Mouse (Mus musculus): Measurements from ENCODE around the gene P3h1.

P3h1 gene

GRCm38 (mm10) chr4:119239181-119239682 lies 6.5 kb downstream of the P3h1 start:
- no peak for DNase-seq

- peak; percentile 49 for DNase-seq
These were observed 8.9 kb downstream of the P3h1 start for GRCm38 (mm10) chr4:119241664-119242063.

GRCm38 (mm10) chr4:119242571-119242970 lies 9.9 kb downstream of the P3h1 start:
- no peak for DNase-seq

GRCm38 (mm10) chr4:119244468-119245240 lies 11.9 kb downstream of the P3h1 start:
- no peak for DNase-seq

- peak; percentile 52 for DNase-seq
These were observed 12.8 kb downstream of the P3h1 start for GRCm38 (mm10) chr4:119245556-119245955.

DNA sequence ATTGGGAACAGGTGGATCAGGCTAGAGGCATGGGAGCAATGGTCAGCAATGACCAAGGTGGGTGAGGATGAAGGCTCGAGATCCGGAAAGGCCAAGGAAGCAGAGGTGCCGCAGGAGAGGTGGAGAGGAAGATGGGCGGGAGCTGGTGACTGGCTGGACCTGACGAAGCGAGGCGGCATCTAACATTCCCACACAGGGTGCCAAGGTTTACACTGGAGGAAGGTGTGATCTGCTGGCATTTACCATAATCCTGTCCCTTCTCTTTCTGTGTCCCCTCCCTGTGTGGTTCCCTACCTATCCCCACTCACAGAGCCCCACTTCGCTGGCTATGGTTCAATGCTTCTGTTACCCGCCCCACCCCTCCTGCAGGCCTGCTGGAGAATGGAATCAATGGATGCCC lies 13.2 kb downstream of the P3h1 start:
- DNase-seq: no peak

DNA sequence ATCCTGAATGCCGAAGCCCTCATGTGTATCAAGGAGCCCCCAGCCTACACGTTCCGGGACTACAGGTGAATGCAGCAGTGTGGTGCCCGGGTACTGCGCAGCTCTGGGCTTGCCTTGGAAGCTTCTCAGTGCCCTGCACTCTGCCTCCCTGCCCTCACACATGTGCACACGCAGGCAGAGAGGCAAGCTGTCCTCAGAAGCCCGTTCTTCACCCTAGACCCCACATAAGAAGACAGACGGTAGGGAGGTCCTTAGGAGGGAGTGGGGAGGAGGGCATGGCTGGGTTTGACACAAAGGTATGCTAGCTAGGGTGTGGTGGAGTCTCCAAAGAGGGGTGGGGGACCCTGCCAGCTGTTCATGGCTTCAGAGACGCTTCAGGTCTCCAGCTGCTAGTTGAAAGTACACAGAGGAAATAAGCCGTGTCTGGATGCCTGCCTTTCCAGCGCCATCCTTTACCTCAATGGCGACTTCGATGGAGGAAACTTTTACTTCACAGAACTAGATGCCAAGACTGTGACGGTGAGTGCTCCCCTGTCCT lies 14.0 kb downstream of the P3h1 start:
- no peak for DNase-seq

- DNase-seq: peak; percentile 85
These were observed 14.9 kb downstream of the P3h1 start for GRCm38 (mm10) chr4:119247462-119248235.

DNA sequence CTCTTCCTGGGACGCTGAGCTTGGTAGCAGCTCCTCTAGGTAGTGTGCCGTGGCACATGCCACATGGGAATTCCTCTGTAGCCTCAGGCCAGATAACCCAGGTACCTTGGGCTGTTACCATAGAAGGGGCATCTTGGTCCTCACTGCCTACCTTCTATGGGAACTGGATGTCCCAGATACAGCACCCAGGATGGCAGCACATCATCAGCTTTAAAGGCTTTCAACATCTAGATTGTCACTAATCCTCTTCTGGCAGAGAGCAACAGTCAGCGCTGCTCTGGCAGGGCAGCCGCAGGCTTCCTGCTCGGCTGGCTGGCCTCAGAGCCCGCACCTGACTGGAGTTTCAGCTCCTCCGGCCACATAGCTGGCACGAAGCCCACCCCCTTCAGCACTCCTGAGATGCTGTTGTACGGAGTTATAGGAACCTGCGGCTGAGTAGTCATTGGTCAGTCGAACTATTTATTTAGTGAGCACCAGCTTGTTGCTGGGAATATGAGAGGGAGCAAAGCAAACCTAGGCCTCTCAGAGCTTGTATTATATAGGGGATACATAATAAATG lies 15.8 kb downstream of the P3h1 start:
- DNase-seq: no peak

DNA sequence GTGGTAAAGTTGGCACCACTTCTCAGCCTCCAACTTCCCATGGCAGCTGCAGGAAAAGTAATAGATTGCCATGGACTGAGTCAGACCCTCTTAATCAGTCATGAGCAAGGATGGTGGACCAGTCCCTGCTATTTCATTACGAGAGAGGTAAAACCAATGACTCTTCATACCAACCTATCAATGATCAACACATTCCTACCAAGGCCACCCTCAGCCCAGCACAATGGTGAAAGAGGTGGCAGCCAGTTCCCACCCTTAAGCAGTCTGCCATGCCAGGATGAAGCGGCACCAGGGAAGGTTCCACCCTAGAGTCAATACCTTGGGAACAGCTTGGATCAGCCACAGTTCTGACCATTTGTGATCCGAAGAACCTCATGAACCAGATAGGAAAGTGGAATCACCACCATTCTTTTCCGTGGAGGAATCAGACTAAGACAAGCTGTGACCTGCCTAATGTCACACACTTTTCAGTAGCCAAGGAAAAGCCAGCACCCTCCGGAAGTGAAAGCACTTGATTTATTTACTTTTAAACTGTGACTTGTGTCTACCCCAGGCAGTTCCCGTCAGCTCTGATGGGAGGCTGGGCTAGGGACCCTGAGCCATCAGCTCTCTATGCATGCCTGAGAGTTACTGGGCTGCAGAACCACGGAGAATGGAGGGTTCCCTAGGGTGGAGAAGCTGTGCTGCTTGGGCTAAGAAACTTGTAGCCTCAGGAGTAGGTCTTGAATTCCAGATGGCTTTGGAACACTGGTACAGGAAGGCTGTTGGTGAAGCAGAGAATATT lies 19.5 kb downstream of the P3h1 start:
- DNase-seq: no peak

GRCm38 (mm10) chr4:119254012-119254618 lies 21.4 kb downstream of the P3h1 start:
- DNase-seq: peak; percentile 63

DNA sequence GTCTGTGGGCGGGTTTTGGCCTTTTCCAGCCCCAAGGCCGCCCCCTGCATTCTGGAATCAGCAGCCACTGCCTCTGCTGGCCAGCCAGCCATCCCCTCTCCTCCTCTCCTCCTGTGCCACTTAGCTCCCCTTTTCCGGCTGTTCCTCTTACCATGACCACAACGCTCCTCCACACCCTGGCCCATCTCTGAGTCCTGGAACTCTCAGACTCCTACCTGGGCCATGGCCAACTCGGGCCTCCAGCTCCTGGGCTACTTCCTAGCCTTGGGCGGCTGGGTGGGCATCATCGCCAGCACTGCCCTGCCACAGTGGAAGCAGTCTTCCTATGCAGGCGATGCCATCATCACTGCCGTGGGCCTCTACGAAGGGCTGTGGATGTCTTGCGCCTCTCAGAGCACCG lies 22.6 kb downstream of the P3h1 start, which contains the start of gene Cldn19:
Cldn19 (plus strand) TSS at position 64 of the 400 bp plus-strand sequence.
- DNase-seq: no peak

- DNase-seq: no peak
These were observed 24.4 kb downstream of the P3h1 start for GRCm38 (mm10) chr4:119257083-119257482.

- no peak for DNase-seq
These were observed 26.9 kb downstream of the P3h1 start for GRCm38 (mm10) chr4:119259344-119260254.

DNA sequence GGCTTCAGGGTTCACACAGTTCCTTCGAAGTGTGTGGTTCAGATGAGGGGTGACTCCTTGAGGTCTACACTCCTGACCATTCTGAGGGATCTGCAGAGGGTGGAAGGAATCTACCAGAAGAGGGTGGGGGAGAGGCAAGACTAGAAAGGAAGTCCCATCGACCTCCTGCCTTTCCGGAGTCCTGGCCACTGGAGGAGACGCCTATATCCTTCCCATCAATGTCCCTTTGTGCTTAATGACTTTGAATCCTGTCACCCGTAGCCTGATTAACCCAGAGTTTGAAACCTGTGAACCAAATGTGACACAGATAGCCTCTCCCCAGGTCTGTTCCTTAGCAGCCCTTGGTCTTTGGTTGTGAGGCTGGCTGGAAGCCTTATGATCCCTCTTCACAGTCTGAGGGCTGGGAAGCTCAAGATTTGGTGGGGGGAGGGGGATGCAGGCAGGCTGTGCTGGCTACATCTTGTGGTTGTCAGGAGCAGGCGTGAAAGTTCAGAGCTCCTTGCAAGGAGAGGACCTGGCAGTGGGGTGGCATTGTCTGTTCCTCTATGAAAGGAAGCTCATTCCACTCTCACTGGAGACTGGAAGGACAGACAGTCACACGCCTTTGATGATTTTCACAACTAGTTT lies 28.5 kb downstream of the P3h1 start:
- no peak for DNase-seq

GRCm38 (mm10) chr4:119262483-119262882 lies 29.8 kb downstream of the P3h1 start:
- DNase-seq: no peak

- DNase-seq: no peak
These were observed 30.7 kb downstream of the P3h1 start for GRCm38 (mm10) chr4:119263459-119263858.

DNA sequence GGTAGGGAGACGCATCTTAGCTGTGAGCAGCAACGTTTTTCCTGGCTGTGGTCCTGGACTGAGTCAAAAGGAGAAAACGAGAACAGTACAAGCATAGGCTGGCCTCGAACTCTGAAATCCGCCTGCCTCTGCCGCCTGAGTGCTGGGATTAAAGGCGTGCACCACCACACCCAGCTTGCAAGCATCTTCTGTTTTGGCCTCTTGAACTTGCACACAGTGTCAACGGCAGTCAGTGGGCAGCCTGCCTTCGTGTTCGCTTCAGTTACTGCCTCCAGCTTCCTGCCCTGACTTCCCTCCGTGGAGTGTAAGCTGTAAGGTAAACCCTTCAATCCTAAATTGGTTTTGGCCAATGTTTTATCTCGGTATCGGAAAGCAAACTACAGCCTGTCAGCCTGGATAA lies 33.9 kb downstream of the P3h1 start:
- DNase-seq: no peak

DNA sequence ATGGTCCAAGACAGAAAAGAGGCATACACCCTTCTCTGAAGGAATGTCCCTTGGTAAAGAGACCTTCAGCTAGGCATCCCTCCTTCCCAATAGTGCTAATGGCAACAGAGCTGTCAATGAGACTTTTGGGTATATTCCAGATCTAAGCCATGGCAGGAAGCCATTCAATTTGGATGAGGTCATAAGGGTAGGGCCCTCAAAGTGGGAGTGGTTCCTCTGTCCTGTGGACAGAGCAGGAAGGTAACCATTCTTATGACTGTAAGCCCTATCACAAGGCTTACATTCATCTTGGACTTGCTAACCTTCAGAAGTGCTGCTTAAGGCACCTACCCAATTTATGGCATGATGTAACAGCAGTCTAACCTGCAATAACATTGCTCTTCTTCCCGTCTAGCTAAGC lies 41.9 kb downstream of the P3h1 start:
- no peak for DNase-seq

DNA sequence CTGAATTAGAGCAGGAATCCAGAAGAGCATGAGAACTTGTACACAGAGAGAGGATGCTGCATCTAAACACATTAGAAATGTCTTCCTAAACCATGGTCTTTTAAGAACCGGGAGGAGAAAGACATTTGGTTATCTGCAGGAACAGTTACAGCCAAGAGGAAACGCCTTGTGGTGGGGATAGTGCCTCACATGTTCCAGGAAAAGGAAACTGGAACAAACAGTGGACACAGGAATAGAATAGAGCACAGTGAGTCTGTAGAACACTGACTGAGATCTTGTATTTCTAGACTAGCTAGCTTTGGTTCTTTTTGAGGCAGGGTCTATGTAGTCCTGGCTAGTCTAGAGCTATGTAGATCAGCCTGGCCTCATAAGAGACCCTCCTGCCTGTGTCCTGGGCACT lies 42.5 kb downstream of the P3h1 start:
- DNase-seq: no peak

DNA sequence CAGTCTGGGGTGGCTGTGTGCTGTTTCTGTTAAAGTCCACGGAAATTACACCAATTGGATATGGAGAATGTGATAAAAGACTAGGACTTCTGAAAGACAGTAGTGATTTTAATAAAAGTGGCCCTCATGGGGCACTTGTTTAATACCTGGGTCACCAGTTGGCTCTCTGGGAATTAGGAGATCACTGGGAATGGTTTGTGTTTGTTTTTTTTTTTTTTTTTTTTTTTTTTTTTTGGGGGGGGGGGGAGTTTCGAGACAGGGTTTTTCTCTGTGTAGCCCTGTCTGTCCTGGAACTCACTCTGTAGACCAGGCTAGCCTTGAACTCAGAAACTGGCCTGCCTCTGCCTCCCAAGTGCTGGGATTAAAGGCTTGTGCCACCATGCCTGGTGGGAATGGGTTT lies 43.0 kb downstream of the P3h1 start:
- DNase-seq: no peak
